Mouse (Mus musculus) intestine, postnatal 0 days (tissue): Measurements from ENCODE around the gene Sept4. TPM values are rescaled to one million over a fixed set of nuclear protein-coding genes. Genes with fewer than 3 reads are reported as not detected.

Experiments used
- ATAC-seq: fragments of 200-750 bp; cut with Nextera tagmentation; 2 replicates; pipeline ENCODE4 v1.8.0; 2017; ENCODE audit warnings: mild to moderate bottlenecking, moderate TSS enrichment, moderate library complexity
- H3K27ac ChIP-seq: fragments of 300-500 bp; sonication (generic); 2 replicates; pipeline ENCODE4 v1.5.1; 2014; ENCODE audit warnings: mild to moderate bottlenecking, low read depth, low read length, moderate library complexity
- H3K27me3 ChIP-seq: fragments of 300-500 bp; sonication (generic); replicated peaks from 2 replicates; pipeline ENCODE4 v1.6.1; 2014; ENCODE audit warnings: low read length, mixed read lengths; ENCODE audit not compliant: control insufficient read depth, insufficient read depth
- H3K36me3 ChIP-seq: fragments of 300-500 bp; sonication (generic); 2 replicates; pipeline ENCODE4 v1.6.1; 2014; ENCODE audit warnings: mild to moderate bottlenecking, moderate library complexity; ENCODE audit not compliant: control insufficient read depth, insufficient read depth
- H3K4me1 ChIP-seq: fragments of 300-500 bp; sonication (generic); replicated peaks from 2 replicates; pipeline ENCODE4 v1.6.1; 2014; ENCODE audit warnings: antibody characterized with exemption, low read length, mixed read lengths; ENCODE audit not compliant: control insufficient read depth, insufficient read depth
- H3K4me2 ChIP-seq: fragments of 300-500 bp; sonication (generic); replicated peaks from 2 replicates; pipeline ENCODE4 v1.6.1; 2014; ENCODE audit warnings: low read depth, mild to moderate bottlenecking, moderate library complexity
- H3K4me3 ChIP-seq: fragments of 300-500 bp; sonication (generic); 2 replicates; pipeline ENCODE4 v1.5.1; 2014; ENCODE audit warnings: low read depth, low read length
- H3K9ac ChIP-seq: fragments of 300-500 bp; sonication (generic); 2 replicates; pipeline ENCODE4 v1.6.1; 2014; ENCODE audit warnings: mild to moderate bottlenecking, low read depth, low read length
- H3K9me3 ChIP-seq: fragments of 300-500 bp; sonication (generic); 2 replicates; pipeline ENCODE4 v1.6.1; 2016; ENCODE audit warnings: mixed run types; ENCODE audit not compliant: control insufficient read depth
- CTCF ChIP-seq: sonication (generic); IDR thresholded peaks from 2 replicates; pipeline ENCODE4 v1.5.1; 2016; ENCODE audit warnings: low read depth, mild to moderate bottlenecking, control low read depth, antibody characterized with exemption, moderate library complexity
- WGBS: fragments of 180-500 bp; shearing (Covaris S2); extraction: QIAGEN DNeasy Blood & Tissue Kit; methylation state at CpG from one replicate; pipeline ENCODE4 v1.1.7; 2014; 5-methylcytosine and 5-hydroxymethylcytosine counted together
- polyA plus RNA-seq: library from polyadenylated mRNA; unstranded; fragments of >200 nt; fragmentation: Nextera tagmentation; extraction: Ambion mirVana; gene quantifications from 2 replicates; pipeline ENCODE4 v1.2.1, GENCODE M21; 2015

Sept4 gene
- polyA plus RNA-seq, 1 experiment from 2014 or later, result 47.3 TPM

- no peaks in the 10 kb centered on the region for H3K9me3 ChIP-seq
- WGBS, result 18% methylated on average over 7 of the region's 7 CpGs
- ATAC-seq, result no peak
- H3K27ac ChIP-seq, result peak overlapping the region; percentile 62
- peaks cover 47% of the 10 kb centered on the region for H3K36me3 ChIP-seq
- peak overlapping the region; percentile 58 for H3K4me3 ChIP-seq
- H3K4me2 ChIP-seq, result peak overlapping the region; percentile 92
- H3K9ac ChIP-seq, result peak overlapping the region; percentile 47
- H3K4me1 ChIP-seq, result peaks cover 8% of the 10 kb centered on the region; the same call in 1 of the 2 replicates
- TF ChIP-seq CTCF, result no peak
- no peaks in the 10 kb centered on the region for H3K27me3 ChIP-seq
Observed at GRCm38 (mm10) chr11:87595976-87596375, 27.3 kb downstream of the Sept4 start.

- Histone ChIP-seq H3K27ac (no peak overlapping the region), H3K4me2 (0 out of 2 replicates have a peak overlapping the region, but pooled peaks have one; percentile 6), H3K27me3 (no peaks in the 10 kb centered on the region), H3K4me3 (no peak overlapping the region), H3K9me3 (no peaks in the 10 kb centered on the region), H3K4me1 (peaks cover 8% of the 10 kb centered on the region; the same call in 1 of the 2 replicates), H3K36me3 (peaks cover 53% of the 10 kb centered on the region), H3K9ac (no peak overlapping the region)
- TF ChIP-seq CTCF, result no peak
- WGBS, result 38% methylated on average over 2 of the region's 2 CpGs
- no peak for ATAC-seq
Observed at GRCm38 (mm10) chr11:87596492-87596891, 27.8 kb downstream of the Sept4 start.

- Histone ChIP-seq H3K4me3 (no peak overlapping the region), H3K4me2 (no peak overlapping the region), H3K9ac (no peak overlapping the region), H3K27ac (no peak overlapping the region), H3K9me3 (no peaks in the 10 kb centered on the region), H3K27me3 (no peaks in the 10 kb centered on the region), H3K4me1 (peaks cover 8% of the 10 kb centered on the region; the same call in 1 of the 2 replicates), H3K36me3 (peaks cover 58% of the 10 kb centered on the region)
- no peak for TF ChIP-seq CTCF
- no peak for ATAC-seq
Observed at GRCm38 (mm10) chr11:87597061-87597460, 28.4 kb downstream of the Sept4 start.

- ATAC-seq, result peak; percentile 67
- H3K4me1 ChIP-seq, result peaks cover 6% of the 10 kb centered on the region; the same call in 1 of the 2 replicates
- no peak overlapping the region for H3K4me2 ChIP-seq
- 56% methylated on average over 13 of the region's 13 CpGs for WGBS
- H3K27me3 ChIP-seq, result no peaks in the 10 kb centered on the region
- no peaks in the 10 kb centered on the region for H3K9me3 ChIP-seq
- H3K9ac ChIP-seq, result no peak overlapping the region
- H3K27ac ChIP-seq, result peak overlapping the region; percentile 71
- H3K36me3 ChIP-seq, result peaks cover 83% of the 10 kb centered on the region
- no peak for TF ChIP-seq CTCF
- no peak overlapping the region for H3K4me3 ChIP-seq
Observed at GRCm38 (mm10) chr11:87599395-87600089, 30.8 kb downstream of the Sept4 start.

GRCm38 (mm10) chr11:87600322-87600853 is 31.7 kb downstream of the Sept4 start:
- no peak overlapping the region for H3K9ac ChIP-seq
- H3K4me2 ChIP-seq, result no peak overlapping the region
- peaks cover 6% of the 10 kb centered on the region; the same call in 1 of the 2 replicates for H3K4me1 ChIP-seq
- no peak overlapping the region for H3K27ac ChIP-seq
- ATAC-seq, result no peak
- TF ChIP-seq CTCF, result no peak
- 93% methylated on average over 10 of the region's 10 CpGs for WGBS
- H3K4me3 ChIP-seq, result no peak overlapping the region
- peaks cover 91% of the 10 kb centered on the region for H3K36me3 ChIP-seq
- no peaks in the 10 kb centered on the region for H3K9me3 ChIP-seq
- no peaks in the 10 kb centered on the region for H3K27me3 ChIP-seq

- no peak for ATAC-seq
- no peaks in the 10 kb centered on the region for H3K9me3 ChIP-seq
- H3K27me3 ChIP-seq, result no peaks in the 10 kb centered on the region
- H3K4me3 ChIP-seq, result no peak overlapping the region
- H3K27ac ChIP-seq, result no peak overlapping the region; the same call in 1 of the 2 replicates
- H3K4me1 ChIP-seq, result 0 out of 2 replicates have a peak, but pooled peaks cover 2% of the 10 kb centered on the region
- H3K4me2 ChIP-seq, result no peak overlapping the region
- no peak overlapping the region for H3K9ac ChIP-seq
- 94% methylated on average over 9 of the region's 9 CpGs for WGBS
- TF ChIP-seq CTCF, result no peak
- peaks cover 93% of the 10 kb centered on the region for H3K36me3 ChIP-seq
Observed at GRCm38 (mm10) chr11:87602234-87602633, 33.5 kb downstream of the Sept4 start.
